Mouse (Mus musculus): ENCODE data around the gene Pi4ka. TPM values are rescaled to one million over a fixed set of nuclear protein-coding genes. Genes with fewer than 3 reads are reported as not detected.

Pi4ka gene
- polyA plus RNA-seq, 1 experiment from 2014 or later = 7.3 TPM

DNA sequence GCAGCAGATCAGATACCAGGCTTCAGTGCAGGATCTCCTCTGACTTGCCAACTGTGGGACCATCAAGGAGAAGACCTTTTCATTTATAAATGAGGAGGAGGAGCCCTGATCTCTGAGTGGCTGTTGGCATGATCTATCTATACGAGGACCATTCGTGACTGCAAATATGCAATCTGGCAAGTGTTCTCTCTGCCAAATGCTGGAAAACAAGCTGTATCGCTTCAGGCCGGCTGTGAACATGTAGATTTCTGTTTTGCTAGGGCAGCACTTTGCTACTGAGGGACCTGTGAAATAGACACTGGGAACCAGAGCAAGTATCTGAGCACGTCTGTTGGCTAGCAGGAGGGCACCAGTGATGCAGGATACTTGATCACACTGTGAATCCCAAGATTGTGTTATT, 93.6 kb downstream of the Pi4ka start:
- WGBS (ENCODE audit: insufficient replicate concordance) = 92% methylated on average over 5 of the region's 5 CpGs
- ATAC-seq (no peak), DNase-seq (no peak)
- H3K4me1 ChIP-seq (ENCODE audit: insufficient read depth) = no peaks in the 10 kb centered on the region
- H3K4me2 ChIP-seq (ENCODE audit: low read depth, low read length) = no peak overlapping the region
- H3K9ac ChIP-seq (replicated peaks) = no peak overlapping the region
- no peaks in the 10 kb centered on the region for H3K27me3 ChIP-seq (ENCODE audit: insufficient read depth, low read length)
- TF ChIP-seq EP300 (IDR thresholded peaks at IDR 0.05; ENCODE audit: low read depth) (no peak), CTCF (IDR thresholded peaks at IDR 0.05; ENCODE audit: low read depth) (no peak)
- no peaks in the 10 kb centered on the region for H3K9me3 ChIP-seq (ENCODE audit: low read length)
- H3K4me3 ChIP-seq (ENCODE audit: low read depth, low read length) = no peak overlapping the region
- no peak overlapping the region for H3K27ac ChIP-seq (ENCODE audit: low read depth)
- H3K36me3 ChIP-seq (replicated peaks; ENCODE audit: insufficient read depth, low read length) = peaks cover 29% of the 10 kb centered on the region

DNA sequence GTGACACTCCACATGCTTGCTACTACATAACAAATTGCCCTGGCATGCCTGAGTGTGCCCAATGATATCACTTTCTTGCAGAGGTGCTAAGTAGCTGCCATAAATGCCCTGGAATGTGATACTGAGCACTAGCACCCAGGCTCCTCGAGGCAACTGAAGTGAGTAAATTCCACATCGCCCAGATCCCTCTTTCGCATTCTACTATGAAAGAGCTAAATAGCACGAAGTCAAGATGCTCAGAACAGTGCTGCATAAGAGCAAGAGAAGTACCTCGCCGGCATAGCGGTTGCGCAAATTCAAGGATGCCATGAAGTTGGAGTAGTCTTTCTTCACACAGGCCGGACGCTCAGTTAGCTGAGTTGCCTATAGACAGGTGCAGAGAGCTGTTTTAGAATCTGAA, 97.1 kb downstream of the Pi4ka start:
- 90% methylated on average over 10 of the region's 10 CpGs for WGBS (ENCODE audit: insufficient replicate concordance)
- Histone ChIP-seq H3K9me3 (ENCODE audit: low read length) (no peaks in the 10 kb centered on the region), H3K9ac (replicated peaks) (no peak overlapping the region), H3K4me1 (ENCODE audit: insufficient read depth) (no peaks in the 10 kb centered on the region), H3K4me2 (ENCODE audit: low read depth, low read length) (no peak overlapping the region), H3K36me3 (replicated peaks; ENCODE audit: insufficient read depth, low read length) (peaks cover 26% of the 10 kb centered on the region), H3K27me3 (ENCODE audit: insufficient read depth, low read length) (no peaks in the 10 kb centered on the region), H3K4me3 (ENCODE audit: low read depth, low read length) (no peak overlapping the region), H3K27ac (ENCODE audit: low read depth) (no peak overlapping the region)
- ATAC-seq (no peak), DNase-seq (no peak)
- TF ChIP-seq EP300 (IDR thresholded peaks at IDR 0.05; ENCODE audit: low read depth) (no peak), CTCF (IDR thresholded peaks at IDR 0.05; ENCODE audit: low read depth) (no peak)

DNA sequence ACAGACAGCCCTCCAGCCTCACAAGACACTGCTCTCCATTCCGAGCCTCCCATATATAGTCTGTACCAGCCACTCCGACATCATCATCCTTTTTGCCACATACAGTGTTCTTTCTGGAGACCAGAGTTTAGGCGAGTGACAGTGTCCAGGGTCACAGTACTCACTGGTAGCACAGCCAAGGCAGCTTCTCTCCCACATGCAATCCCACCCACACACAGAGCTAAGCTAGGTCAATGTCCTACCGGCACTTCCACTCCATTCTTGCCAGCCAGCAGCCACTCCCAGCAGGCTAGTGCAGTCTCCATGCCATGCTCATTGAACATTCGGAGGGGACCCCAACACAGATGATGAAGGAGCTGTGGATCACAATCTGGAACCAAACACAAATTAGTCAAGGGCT, 98.7 kb downstream of the Pi4ka start:
- Histone ChIP-seq H3K9me3 (ENCODE audit: low read length) (no peaks in the 10 kb centered on the region), H3K4me3 (ENCODE audit: low read depth, low read length) (no peak overlapping the region), H3K27me3 (ENCODE audit: insufficient read depth, low read length) (no peaks in the 10 kb centered on the region), H3K36me3 (replicated peaks; ENCODE audit: insufficient read depth, low read length) (peaks cover 26% of the 10 kb centered on the region), H3K27ac (ENCODE audit: low read depth) (no peak overlapping the region), H3K4me2 (ENCODE audit: low read depth, low read length) (no peak overlapping the region), H3K9ac (replicated peaks) (no peak overlapping the region), H3K4me1 (ENCODE audit: insufficient read depth) (no peaks in the 10 kb centered on the region; the same call in 1 of the 2 replicates)
- peak; percentile 71 for ATAC-seq
- no peak for DNase-seq
- 76% methylated on average over 5 of the region's 5 CpGs for WGBS (ENCODE audit: insufficient replicate concordance)
- TF ChIP-seq EP300 (IDR thresholded peaks at IDR 0.05; ENCODE audit: low read depth) = no peak

DNA sequence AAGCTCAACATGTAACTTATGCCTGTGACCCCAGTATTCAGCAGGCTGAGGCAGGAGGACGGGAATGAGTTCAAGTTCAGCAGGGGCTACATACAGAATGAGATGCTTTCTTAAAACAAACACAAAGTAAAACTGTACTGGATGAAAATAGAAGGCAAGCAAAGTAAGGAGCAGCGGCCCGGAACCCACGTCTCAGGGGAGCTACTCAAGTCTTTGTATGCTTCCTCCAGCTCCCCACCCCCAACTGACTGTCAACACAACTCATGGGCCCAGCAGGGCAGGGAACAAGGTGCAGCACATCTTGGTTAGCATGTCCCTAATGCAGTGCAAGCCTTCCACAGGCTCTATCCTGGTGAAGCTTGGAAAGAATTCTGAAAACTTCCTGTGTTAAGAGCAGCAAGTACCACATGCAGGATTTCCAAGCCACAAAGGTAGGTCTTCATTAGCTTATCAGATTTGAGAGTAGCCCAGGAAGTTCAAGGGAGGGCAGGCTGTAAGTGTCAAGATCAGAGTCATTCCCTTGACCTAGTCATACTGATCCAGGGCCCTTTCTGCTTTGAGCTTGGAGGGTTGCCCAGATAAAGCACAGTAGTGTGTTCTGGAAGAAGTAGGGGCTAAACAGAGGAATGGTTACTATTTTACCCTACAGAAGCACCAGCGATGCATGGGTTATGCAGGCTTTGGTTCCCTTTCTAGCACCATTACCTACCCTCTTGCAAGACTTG, 102.4 kb downstream of the Pi4ka start:
- TF ChIP-seq CTCF (IDR thresholded peaks at IDR 0.05; ENCODE audit: low read depth) = no peak
- TF ChIP-seq EP300 (IDR thresholded peaks at IDR 0.05; ENCODE audit: low read depth) = no peak
- 81% methylated on average over 5 of the region's 5 CpGs for WGBS (ENCODE audit: insufficient replicate concordance)
- H3K4me3 ChIP-seq (ENCODE audit: low read depth, low read length) = no peak overlapping the region
- no peak for DNase-seq
- H3K27me3 ChIP-seq (ENCODE audit: insufficient read depth, low read length) = no peaks in the 10 kb centered on the region
- no peak overlapping the region for H3K9ac ChIP-seq (replicated peaks)
- H3K36me3 ChIP-seq (replicated peaks; ENCODE audit: insufficient read depth, low read length) = peaks cover 38% of the 10 kb centered on the region
- H3K27ac ChIP-seq (ENCODE audit: low read depth) = no peak overlapping the region
- no peak overlapping the region for H3K4me2 ChIP-seq (ENCODE audit: low read depth, low read length)
- no peaks in the 10 kb centered on the region; the same call in 1 of the 2 replicates for H3K4me1 ChIP-seq (ENCODE audit: insufficient read depth)
- H3K9me3 ChIP-seq (ENCODE audit: low read length) = no peaks in the 10 kb centered on the region
- no peak for ATAC-seq

DNA sequence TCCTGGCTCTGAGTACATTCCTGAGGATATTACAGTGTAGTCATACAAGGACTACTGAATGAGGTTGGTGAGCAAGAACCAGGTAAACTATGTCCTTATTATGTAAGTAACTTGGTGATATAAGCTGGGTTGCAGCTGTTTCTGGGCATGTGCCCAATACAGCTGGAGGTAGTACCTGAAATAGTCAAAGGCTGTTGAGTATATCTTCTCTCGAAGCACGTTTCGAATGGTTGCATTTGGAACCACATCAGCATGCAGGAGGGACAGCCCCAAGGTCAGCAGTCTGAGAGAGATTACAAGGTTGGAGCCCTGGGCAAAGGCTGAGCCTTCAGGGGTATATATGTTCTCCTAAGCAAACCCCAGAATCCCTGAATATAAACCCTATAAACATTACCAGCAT, 105.3 kb downstream of the Pi4ka start:
- no peaks in the 10 kb centered on the region for H3K9me3 ChIP-seq (ENCODE audit: low read length)
- H3K27ac ChIP-seq (ENCODE audit: low read depth) = no peak overlapping the region
- H3K27me3 ChIP-seq (ENCODE audit: insufficient read depth, low read length) = no peaks in the 10 kb centered on the region
- H3K36me3 ChIP-seq (replicated peaks; ENCODE audit: insufficient read depth, low read length) = peaks cover 38% of the 10 kb centered on the region
- no peak for TF ChIP-seq EP300 (IDR thresholded peaks at IDR 0.05; ENCODE audit: low read depth)
- TF ChIP-seq CTCF (IDR thresholded peaks at IDR 0.05; ENCODE audit: low read depth) = no peak
- no peak overlapping the region for H3K9ac ChIP-seq (replicated peaks)
- no peaks in the 10 kb centered on the region; the same call in 1 of the 2 replicates for H3K4me1 ChIP-seq (ENCODE audit: insufficient read depth)
- H3K4me2 ChIP-seq (ENCODE audit: low read depth, low read length) = no peak overlapping the region
- no peak overlapping the region for H3K4me3 ChIP-seq (ENCODE audit: low read depth, low read length)
- WGBS (ENCODE audit: insufficient replicate concordance) = 90% methylated on average over 3 of the region's 3 CpGs
- no peak for DNase-seq
- no peak for ATAC-seq

DNA sequence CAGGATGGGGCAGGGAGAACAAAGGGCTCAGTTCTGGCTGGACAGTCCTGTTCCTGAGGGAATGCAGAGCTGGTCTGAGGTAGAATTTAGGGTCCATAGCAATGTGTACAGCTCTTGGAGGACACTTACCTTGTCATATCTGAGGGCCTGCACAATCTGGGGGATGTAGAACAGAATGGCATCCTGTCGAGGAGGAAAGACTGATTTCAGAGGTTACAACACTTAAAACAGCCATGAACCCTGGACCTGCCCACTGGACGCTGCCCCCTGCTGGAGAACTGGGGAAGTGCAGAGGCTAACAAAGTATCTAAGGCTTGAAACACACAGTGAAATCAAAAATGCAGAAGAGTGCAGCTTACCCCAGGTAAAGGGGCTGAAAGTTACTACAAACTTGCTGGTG, 113.4 kb downstream of the Pi4ka start:
- no peaks in the 10 kb centered on the region for H3K27me3 ChIP-seq (ENCODE audit: insufficient read depth, low read length)
- H3K27ac ChIP-seq (ENCODE audit: low read depth) = no peak overlapping the region
- H3K9ac ChIP-seq (replicated peaks) = no peak overlapping the region
- no peaks in the 10 kb centered on the region for H3K9me3 ChIP-seq (ENCODE audit: low read length)
- H3K4me1 ChIP-seq (ENCODE audit: insufficient read depth) = no peaks in the 10 kb centered on the region
- no peak overlapping the region for H3K4me2 ChIP-seq (ENCODE audit: low read depth, low read length)
- TF ChIP-seq CTCF (IDR thresholded peaks at IDR 0.05; ENCODE audit: low read depth) = peak; percentile 98
- no peak for TF ChIP-seq EP300 (IDR thresholded peaks at IDR 0.05; ENCODE audit: low read depth)
- peaks cover 43% of the 10 kb centered on the region for H3K36me3 ChIP-seq (replicated peaks; ENCODE audit: insufficient read depth, low read length)
- ATAC-seq (peak; percentile 56; the same call in 1 of the 2 replicates), DNase-seq (peak; percentile 88)
- H3K4me3 ChIP-seq (ENCODE audit: low read depth, low read length) = no peak overlapping the region
- WGBS (ENCODE audit: insufficient replicate concordance) = 0% methylated on average over 2 of the region's 2 CpGs

Measured in liver, postnatal 0 days (tissue).